Mouse (Mus musculus) heart, adult 2 months (tissue): ENCODE results near the gene Chchd3. TPM values are rescaled to one million over a fixed set of nuclear protein-coding genes. Genes with fewer than 3 reads are reported as not detected.

Experiments
- DNase-seq, 2 experiments: peaks; one replicate each; pipeline ENCODE4 v3.0.0; 2021
- H3K27ac ChIP-seq: fragments of 200-600 bp; 2 replicates; pipeline ENCODE4 v1.8.1; 2022
- H3K27me3 ChIP-seq: fragments of 200-500 bp; 2 replicates; pipeline ENCODE4 v1.6.1; 2012; ENCODE audit warnings: mild to moderate bottlenecking, low read length, inconsistent platforms, mixed read lengths; ENCODE audit not compliant: control insufficient read depth, insufficient read depth
- H3K36me3 ChIP-seq: fragments of 200-500 bp; 2 replicates; pipeline ENCODE4 v1.6.1; 2012; ENCODE audit warnings: low read length, inconsistent platforms; ENCODE audit not compliant: control insufficient read depth, insufficient read depth
- H3K4me1 ChIP-seq: fragments of 200-500 bp; 2 replicates; pipeline ENCODE4 v1.6.1; 2011; ENCODE audit warnings: low read length; ENCODE audit not compliant: control insufficient read depth, insufficient read depth
- H3K4me3 ChIP-seq: fragments of 200-600 bp; 2 replicates; pipeline ENCODE4 v1.8.1; 2022
- H3K79me2 ChIP-seq: fragments of 200-500 bp; replicated peaks from 2 replicates; pipeline ENCODE4 v1.6.1; 2012; ENCODE audit warnings: mild to moderate bottlenecking, inconsistent platforms, low read length, moderate library complexity, mixed read lengths; ENCODE audit not compliant: control insufficient read depth, insufficient read depth
- H3K9ac ChIP-seq: fragments of 200-500 bp; 2 replicates; pipeline ENCODE4 v1.6.1; 2012; ENCODE audit warnings: low read depth, mild to moderate bottlenecking, control low read depth, inconsistent platforms, low read length, mixed read lengths
- CTCF ChIP-seq: fragments of 200-600 bp; IDR thresholded peaks from 2 replicates; pipeline ENCODE4 v1.8.1; 2022; ENCODE audit warnings: antibody characterized with exemption, mild to moderate bottlenecking, moderate library complexity
- EP300 ChIP-seq: fragments of 200-500 bp; IDR thresholded peaks from 2 replicates; pipeline ENCODE4 v1.6.1; 2011; ENCODE audit warnings: low read depth, low read length, control low read depth; ENCODE audit not compliant: insufficient read depth
- POLR2A ChIP-seq: fragments of 200-500 bp; IDR thresholded peaks from 2 replicates; pipeline ENCODE4 v1.6.1; 2011; ENCODE audit warnings: mild to moderate bottlenecking, low read depth, low read length, control low read depth; ENCODE audit not compliant: insufficient read depth
- WGBS: fragments of 180-500 bp; shearing (Covaris S2); methylation state at CpG from one replicate; pipeline ENCODE4 v1.1.7; 2018; 5-methylcytosine and 5-hydroxymethylcytosine counted together
- intact Hi-C: fragments of 180-260 bp; cut with DNase I; formaldehyde crosslinking; loops from one replicate; pipeline ENCODE4 v1.15.1; 2025
- polyA plus RNA-seq: library from polyadenylated mRNA; depleted of rRNA; stranded (reverse); fragments of >200 nt; gene quantifications from 2 replicates; pipeline ENCODE4 v1.2.3, GENCODE M21; 2012
- total RNA-seq, 2 experiments: library from RNA; stranded (reverse); gene quantifications; 2 replicates each; pipeline ENCODE4 v1.2.3; 2021

Chchd3 gene
- total and polyA plus RNA-seq, 3 experiments, result 195 to 621 (median 490) TPM

- no peak overlapping the region for H3K9ac ChIP-seq
- H3K27me3 ChIP-seq, result no peaks in the 10 kb centered on the region
- peaks cover 29% of the 10 kb centered on the region for H3K36me3 ChIP-seq
- H3K27ac ChIP-seq, result no peak overlapping the region; the same call in 1 of the 2 replicates
- peaks cover 4% of the 10 kb centered on the region for H3K4me1 ChIP-seq
- intact Hi-C loops, result no loop called here
- DNase-seq, result no peak
- 38% methylated on average over 2 of the region's 2 CpGs for WGBS
- peaks cover 2% of the 10 kb centered on the region; the same call in 1 of the 2 replicates for H3K79me2 ChIP-seq
- no peak overlapping the region for H3K4me3 ChIP-seq
- TF ChIP-seq EP300 (no peak), CTCF (no peak), POLR2A (no peak)
These were observed 8.4 kb downstream of the Chchd3 start for GRCm38 (mm10) chr6:33051642-33052041.

GRCm38 (mm10) chr6:33049705-33050420, 10.2 kb downstream of the Chchd3 start:
- Histone ChIP-seq H3K36me3 (peaks cover 15% of the 10 kb centered on the region), H3K27me3 (no peaks in the 10 kb centered on the region), H3K4me1 (peaks cover 1% of the 10 kb centered on the region), H3K27ac (no peak overlapping the region; the same call in 1 of the 2 replicates), H3K4me3 (no peak overlapping the region), H3K79me2 (no peaks in the 10 kb centered on the region), H3K9ac (no peak overlapping the region)
- no peak for TF ChIP-seq CTCF
- no peak for TF ChIP-seq EP300
- no peak for TF ChIP-seq POLR2A
- intact Hi-C loops, result no loop called here
- peak in 1 of 2 experiments; percentile 31 for DNase-seq
- 53% methylated on average over 6 of the region's 6 CpGs for WGBS

GRCm38 (mm10) chr6:33043480-33043879, 16.6 kb downstream of the Chchd3 start:
- Histone ChIP-seq H3K27me3 (no peaks in the 10 kb centered on the region), H3K4me1 (peaks cover 2% of the 10 kb centered on the region), H3K4me3 (no peak overlapping the region), H3K9ac (no peak overlapping the region), H3K36me3 (peaks cover 2% of the 10 kb centered on the region), H3K27ac (no peak overlapping the region), H3K79me2 (no peaks in the 10 kb centered on the region; the same call in 1 of the 2 replicates)
- no peak for DNase-seq
- intact Hi-C loops, result loop anchor here (5.0 kb wide), 1 partner anchor 36 kb away; no protein-coding TSS in a partner anchor
- TF ChIP-seq CTCF (no peak), EP300 (no peak), POLR2A (no peak)
- 75% methylated on average over 5 of the region's 5 CpGs for WGBS

GRCm38 (mm10) chr6:33042880-33043279, 17.2 kb downstream of the Chchd3 start:
- TF ChIP-seq EP300, result no peak
- no peak for TF ChIP-seq POLR2A
- TF ChIP-seq CTCF, result no peak
- Histone ChIP-seq H3K9ac (no peak overlapping the region), H3K27me3 (no peaks in the 10 kb centered on the region), H3K4me1 (peaks cover 2% of the 10 kb centered on the region), H3K27ac (no peak overlapping the region), H3K4me3 (no peak overlapping the region), H3K79me2 (no peaks in the 10 kb centered on the region; the same call in 1 of the 2 replicates), H3K36me3 (peaks cover 2% of the 10 kb centered on the region)
- intact Hi-C loops, result loop anchor here (5.0 kb wide), 1 partner anchor 36 kb away; no protein-coding TSS in a partner anchor
- WGBS, result 27% methylated on average over 1 of the region's 1 CpGs
- DNase-seq, result no peak

- 65% methylated on average over 2 of the region's 2 CpGs for WGBS
- H3K27ac ChIP-seq, result no peak overlapping the region
These were observed 18.1 kb downstream of the Chchd3 start for GRCm38 (mm10) chr6:33041978-33042377.

GRCm38 (mm10) chr6:33040360-33041090, 19.5 kb downstream of the Chchd3 start:
- H3K27me3 ChIP-seq, result no peaks in the 10 kb centered on the region
- H3K9ac ChIP-seq, result no peak overlapping the region
- DNase-seq, result no peak
- H3K36me3 ChIP-seq, result peaks cover 9% of the 10 kb centered on the region
- H3K4me3 ChIP-seq, result no peak overlapping the region
- no peak overlapping the region for H3K27ac ChIP-seq
- TF ChIP-seq EP300 (no peak), CTCF (no peak), POLR2A (no peak)
- 98% methylated on average over 4 of the region's 4 CpGs for WGBS
- peaks cover 2% of the 10 kb centered on the region for H3K4me1 ChIP-seq
- no peaks in the 10 kb centered on the region; the same call in 1 of the 2 replicates for H3K79me2 ChIP-seq
- intact Hi-C loops, result loop anchor here (5.0 kb wide), 1 partner anchor 33 kb away; no protein-coding TSS in a partner anchor

More at GRCm38 (mm10) chr6:33041978-33042377, 18.1 kb downstream of the Chchd3 start:
- Histone ChIP-seq H3K4me3 (no peak overlapping the region), H3K4me1 (peaks cover 2% of the 10 kb centered on the region), H3K27me3 (no peaks in the 10 kb centered on the region), H3K36me3 (peaks cover 5% of the 10 kb centered on the region), H3K79me2 (no peaks in the 10 kb centered on the region; the same call in 1 of the 2 replicates), H3K9ac (no peak overlapping the region)
- intact Hi-C loops, result loop anchor here (5.0 kb wide), 1 partner anchor 35 kb away; no protein-coding TSS in a partner anchor
- DNase-seq, result no peak
- TF ChIP-seq EP300, result no peak
- no peak for TF ChIP-seq CTCF
- TF ChIP-seq POLR2A, result no peak
